Mouse (Mus musculus) spleen, adult 2 months (tissue): ENCODE results near the gene Anxa10.

Experiments used
- CTCF ChIP-seq: fragments of 200-500 bp; IDR thresholded peaks from 2 replicates; pipeline ENCODE4 v1.5.1; 2011; ENCODE audit warnings: mild to moderate bottlenecking, inconsistent platforms; ENCODE audit not compliant: insufficient read depth, insufficient read length, insufficient replicate concordance; ENCODE audit errors: extremely low read depth
- POLR2A ChIP-seq: fragments of 200-500 bp; IDR thresholded peaks from 2 replicates; pipeline ENCODE4 v1.6.1; 2011; ENCODE audit warnings: low read depth, low read length, inconsistent platforms

DNA sequence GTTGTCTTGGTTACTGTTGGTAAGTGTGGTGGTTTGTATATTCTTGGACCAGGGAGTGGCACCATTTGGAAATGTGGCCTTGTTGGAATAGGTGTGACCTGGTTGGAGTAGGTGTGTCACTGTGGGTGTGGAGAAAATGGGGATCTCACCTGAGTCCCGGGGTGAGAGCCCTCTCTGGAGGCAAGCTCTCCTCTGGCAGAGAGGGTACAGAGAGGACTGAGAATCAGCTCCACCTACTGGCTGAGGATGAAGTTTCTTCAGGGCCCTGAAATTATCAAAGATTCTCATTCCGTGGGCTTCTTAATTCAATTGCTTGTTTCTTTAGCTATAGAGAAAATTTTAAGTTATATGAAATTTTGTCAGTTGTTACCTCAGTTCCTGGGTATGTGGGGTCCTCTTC is 76.1 kb downstream of the Anxa10 start:
- TF ChIP-seq CTCF (no peak), POLR2A (no peak)
